In genomic region chr13:114462548-114463408, GRCm38 (mm10) we compare ENCODE assay signal across 14 mouse cellular contexts.
"Had no signal": no experiment of that assay in that cellular context is flagged by ENCODE, and none has a peak within 500 bp of the region (broad histone marks: within the 10 kb centered on the region; RNA-seq: fewer than 3 reads in every experiment).

No protein-coding gene starts in this region.

- DNase-seq: kidney, adult 2 months; kidney, postnatal 25 days; layer of hippocampus, adult 9-11 months; layer of hippocampus, postnatal 36 days; lung, embryonic 14.5 days; lung, postnatal 10 days; lung, postnatal 4 days; midbrain, embryonic 14.5 days; right cerebral cortex, postnatal 4 days; thymus, postnatal 4 days had no signal

- H3K9me3 ChIP-seq: limb, embryonic 15.5 days; midbrain, embryonic 10.5 days; neural tube, embryonic 12.5 days had no signal

- H3K36me3 ChIP-seq: limb, embryonic 15.5 days; midbrain, embryonic 10.5 days; neural tube, embryonic 12.5 days had no signal

- H3K4me2 ChIP-seq: limb, embryonic 15.5 days; lung, embryonic 14.5 days; neural tube, embryonic 12.5 days had no signal

- ATAC-seq: intestine, embryonic 16.5 days had no signal

- H3K9ac ChIP-seq: limb, embryonic 15.5 days; lung, embryonic 14.5 days; neural tube, embryonic 12.5 days had no signal

- H3K27ac ChIP-seq: limb, embryonic 15.5 days; midbrain, embryonic 10.5 days; neural tube, embryonic 12.5 days had no signal

- H3K4me3 ChIP-seq: limb, embryonic 15.5 days; midbrain, embryonic 10.5 days; neural tube, embryonic 12.5 days had no signal
